Comparison of ENCODE assay signal across 8 mouse cellular contexts in genomic region chr7:3617242-3617995, GRCm38 (mm10). TPM values are rescaled to one million over a fixed set of nuclear protein-coding genes. Genes with fewer than 3 reads are reported as not detected.
DNase-seq lines count a peak whose midpoint lies in the region; ATAC-seq and TF ChIP-seq lines count a peak whose summit lies in the region.

TSS of gene Ndufa3 (plus strand) at chr7:3617373.

- H3K4me1 ChIP-seq in hindbrain, embryonic 10.5 days (replicated peaks): peaks cover 7% of the 10 kb centered on the region
- peaks cover 6% of the 10 kb centered on the region for H3K4me1 ChIP-seq in lung, postnatal 0 days (ENCODE audit: insufficient read depth, low read depth, low read length)

- peak within 1 kb of the TSS; percentile 75 for H3K4me2 ChIP-seq in lung, postnatal 0 days (replicated peaks; ENCODE audit: low read depth, low read length)

- no peaks in the 10 kb centered on the region for H3K27me3 ChIP-seq in hindbrain, embryonic 10.5 days (ENCODE audit: insufficient read depth, poor library complexity, severe bottlenecking)
- no peaks in the 10 kb centered on the region for H3K27me3 ChIP-seq in lung, postnatal 0 days (replicated peaks; ENCODE audit: insufficient read depth, low read length)

- peaks cover 35% of the 10 kb centered on the region for H3K36me3 ChIP-seq in hindbrain, embryonic 10.5 days
- H3K36me3 ChIP-seq in lung, postnatal 0 days (ENCODE audit: insufficient read depth, low read length): peaks cover 14% of the 10 kb centered on the region; the same call in 1 of the 2 replicates

- no peak for TF ChIP-seq EP300 in lung, postnatal 0 days (IDR thresholded peaks at IDR 0.05)

- TF ChIP-seq CTCF in lung, postnatal 0 days (IDR thresholded peaks at IDR 0.05): no peak

- 1% methylated on average over 32 of the region's 32 CpGs for WGBS in hindbrain, embryonic 10.5 days
- WGBS in lung, postnatal 0 days: under 1% methylated on average over 32 of the region's 32 CpGs

- peak within 1 kb of the TSS; percentile 90 for H3K27ac ChIP-seq in hindbrain, embryonic 10.5 days
- H3K27ac ChIP-seq in lung, postnatal 0 days (ENCODE audit: low read length): peak within 1 kb of the TSS; percentile 81

- peak; percentile 95 for DNase-seq in Muller cell, postnatal 12 days (ENCODE audit: inconsistent ontology term)
- peak; percentile 92 for DNase-seq in cerebellum, adult 9-10 months
- DNase-seq in hindbrain, embryonic 10.5 days (ENCODE audit: low spot score): peak; percentile 86
- peak; percentile 92 for DNase-seq in layer of hippocampus, adult 9-11 months
- DNase-seq in lung, postnatal 0 days (ENCODE audit: low spot score): peak; percentile 97
- peak; percentile 74 for DNase-seq in ovary, postnatal 14 days (ENCODE audit: low spot score)
- peak; percentile 91 for DNase-seq in thymus, postnatal 14 days

- ATAC-seq in frontal cortex, adult (ENCODE audit: low TSS enrichment): peak; percentile 98
- peak; percentile 99 for ATAC-seq in lung, postnatal 0 days

- H3K9me3 ChIP-seq in hindbrain, embryonic 10.5 days: no peaks in the 10 kb centered on the region
- no peaks in the 10 kb centered on the region for H3K9me3 ChIP-seq in lung, postnatal 0 days (ENCODE audit: low read length)

- peak within 1 kb of the TSS; percentile 80 for H3K9ac ChIP-seq in lung, postnatal 0 days (replicated peaks; ENCODE audit: low read depth)

- peak within 1 kb of the TSS; percentile 81 for H3K4me3 ChIP-seq in hindbrain, embryonic 10.5 days
- H3K4me3 ChIP-seq in lung, postnatal 0 days (ENCODE audit: low read depth, low read length): peak within 1 kb of the TSS; percentile 85

RNA-seq across cellular contexts. Expression of gene Ndufa3, which starts in this region (rescaled TPM):
- 423 and 441 TPM in 2 replicates for polyA plus RNA-seq in hindbrain, embryonic 10.5 days (2016; fragmentation: Nextera tagmentation; extraction: Ambion mirVana)
- polyA plus RNA-seq in lung, postnatal 0 days (2015; fragmentation: Nextera tagmentation; extraction: Ambion mirVana): 443 and 505 TPM in 2 replicates

Comparison
In these comparisons a context has a peak if more than half of its experiments do, and no peak if none do; other contexts are left out.
1. Peak in every context shown above with its lines: DNase-seq, ATAC-seq, H3K4me3 ChIP-seq and H3K27ac ChIP-seq.